Mouse (Mus musculus) hindbrain, embryonic 12.5 days (tissue): ENCODE measurements at regions not wholly inside any gene's neighbourhood (a gene's known extent, or its start where the extent isn't known, plus 50 kb on each side); places are given as distances from the start of the nearest gene placed in this dataset.

Source experiments
- ATAC-seq: fragments of 200-750 bp; cut with Nextera tagmentation; 2 replicates; pipeline ENCODE4 v1.8.0; 2017; ENCODE audit warnings: moderate TSS enrichment; ENCODE audit not compliant: low FRiP score
- H3K27ac ChIP-seq: fragments of 300-500 bp; sonication (generic); 2 replicates; pipeline ENCODE4 v1.5.1; 2016; ENCODE audit warnings: mild to moderate bottlenecking
- H3K27me3 ChIP-seq: fragments of 300-500 bp; sonication (generic); 2 replicates; pipeline ENCODE4 v1.6.1; 2016; ENCODE audit warnings: mild to moderate bottlenecking
- H3K36me3 ChIP-seq: fragments of 300-500 bp; sonication (generic); 2 replicates; pipeline ENCODE4 v1.6.1; 2016; ENCODE audit warnings: mild to moderate bottlenecking
- H3K4me1 ChIP-seq: fragments of 300-500 bp; sonication (generic); 2 replicates; pipeline ENCODE4 v1.6.1; 2016
- H3K4me2 ChIP-seq: fragments of 300-500 bp; sonication (generic); replicated peaks from 2 replicates; pipeline ENCODE4 v1.6.1; 2016; ENCODE audit warnings: mild to moderate bottlenecking
- H3K4me3 ChIP-seq: fragments of 300-500 bp; sonication (generic); 2 replicates; pipeline ENCODE4 v1.5.1; 2016; ENCODE audit warnings: mild to moderate bottlenecking
- H3K9ac ChIP-seq: fragments of 300-500 bp; sonication (generic); 2 replicates; pipeline ENCODE4 v1.6.1; 2016; ENCODE audit warnings: mild to moderate bottlenecking, moderate library complexity
- H3K9me3 ChIP-seq: fragments of 300-500 bp; sonication (generic); replicated peaks from 2 replicates; pipeline ENCODE4 v1.6.1; 2016; ENCODE audit warnings: mild to moderate bottlenecking
- WGBS: fragments of 180-500 bp; shearing (Covaris S2); methylation state at CpG from one replicate; pipeline ENCODE4 v1.1.7; 2016; 5-methylcytosine and 5-hydroxymethylcytosine counted together

DNA sequence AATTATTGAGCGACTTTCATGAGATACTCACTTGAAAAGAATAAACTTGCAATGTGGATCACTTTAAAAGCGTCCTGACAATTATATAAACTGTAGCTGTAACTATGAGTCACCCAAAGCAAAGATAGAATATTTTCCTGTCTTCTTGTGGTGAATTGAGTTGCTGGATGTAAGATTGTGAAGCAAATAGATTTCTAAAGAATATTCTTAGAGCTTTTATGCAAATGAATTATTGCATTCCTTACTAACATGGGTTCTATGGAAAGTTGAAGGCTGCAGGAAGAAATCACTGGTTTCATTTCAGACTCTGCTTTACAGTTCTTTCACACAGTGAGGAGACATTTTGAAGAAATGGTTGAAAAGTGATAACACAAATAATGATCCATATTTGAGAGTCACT is 656.8 kb downstream of the Htr1a start:
- H3K9me3 ChIP-seq = no peaks in the 10 kb centered on the region
- H3K4me2 ChIP-seq = no peak overlapping the region
- no peak overlapping the region for H3K4me3 ChIP-seq
- no peak overlapping the region for H3K27ac ChIP-seq
- H3K36me3 ChIP-seq = no peaks in the 10 kb centered on the region
- no peaks in the 10 kb centered on the region for H3K27me3 ChIP-seq
- H3K4me1 ChIP-seq = no peaks in the 10 kb centered on the region
- WGBS = 73% methylated on average over 2 of the region's 2 CpGs
- no peak overlapping the region for H3K9ac ChIP-seq
- ATAC-seq = no peak

DNA sequence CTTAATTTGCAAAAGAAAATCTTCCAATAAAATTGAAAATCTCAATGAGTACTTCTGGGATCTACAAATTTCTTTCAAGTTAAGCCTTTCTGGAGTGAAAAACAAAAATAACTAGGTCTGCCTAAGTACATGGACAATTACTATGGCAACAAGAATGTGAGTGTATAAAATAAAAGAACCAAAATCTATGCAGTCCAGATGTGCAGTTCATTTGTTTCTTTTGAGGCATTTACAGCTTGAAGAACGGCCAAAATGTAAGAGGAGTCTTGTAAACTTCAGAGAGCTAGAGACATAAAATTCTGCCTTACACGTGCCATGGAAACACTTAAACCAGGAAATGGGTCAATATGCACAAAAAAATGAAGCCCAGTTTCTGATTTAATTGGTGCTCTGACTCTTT is 698.7 kb downstream of the Htr1a start:
- WGBS = 84% methylated on average over 2 of the region's 2 CpGs
- Histone ChIP-seq H3K4me3 (no peak overlapping the region), H3K27me3 (no peaks in the 10 kb centered on the region), H3K9ac (no peak overlapping the region), H3K4me1 (no peaks in the 10 kb centered on the region), H3K36me3 (no peaks in the 10 kb centered on the region), H3K9me3 (no peaks in the 10 kb centered on the region), H3K27ac (no peak overlapping the region), H3K4me2 (no peak overlapping the region)
- ATAC-seq = no peak

DNA sequence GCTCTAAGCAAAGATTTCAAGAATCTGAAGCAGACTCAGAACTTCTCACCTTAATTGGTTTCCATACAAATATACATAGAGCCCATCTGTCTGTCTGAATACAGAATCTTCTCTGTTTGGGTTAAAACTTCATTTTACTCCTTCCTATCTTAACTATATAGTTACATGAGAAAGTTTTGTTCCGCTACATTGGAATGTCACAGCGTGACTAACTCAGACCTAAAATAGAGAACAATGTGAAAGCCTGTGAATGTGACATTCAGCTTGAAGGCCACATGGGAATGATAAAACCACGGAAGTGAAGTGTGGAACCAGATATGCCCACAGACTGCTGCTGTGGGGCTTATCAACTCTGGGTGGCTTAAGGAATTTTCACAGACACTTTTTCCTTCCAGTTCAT is 722.9 kb downstream of the Htr1a start:
- no peaks in the 10 kb centered on the region for H3K9me3 ChIP-seq
- H3K27ac ChIP-seq = no peak overlapping the region
- H3K9ac ChIP-seq = no peak overlapping the region
- H3K27me3 ChIP-seq = no peaks in the 10 kb centered on the region
- ATAC-seq = no peak
- H3K4me1 ChIP-seq = no peaks in the 10 kb centered on the region
- WGBS = 81% methylated on average over 3 of the region's 3 CpGs
- H3K4me2 ChIP-seq = no peak overlapping the region
- no peak overlapping the region for H3K4me3 ChIP-seq
- no peaks in the 10 kb centered on the region for H3K36me3 ChIP-seq

DNA sequence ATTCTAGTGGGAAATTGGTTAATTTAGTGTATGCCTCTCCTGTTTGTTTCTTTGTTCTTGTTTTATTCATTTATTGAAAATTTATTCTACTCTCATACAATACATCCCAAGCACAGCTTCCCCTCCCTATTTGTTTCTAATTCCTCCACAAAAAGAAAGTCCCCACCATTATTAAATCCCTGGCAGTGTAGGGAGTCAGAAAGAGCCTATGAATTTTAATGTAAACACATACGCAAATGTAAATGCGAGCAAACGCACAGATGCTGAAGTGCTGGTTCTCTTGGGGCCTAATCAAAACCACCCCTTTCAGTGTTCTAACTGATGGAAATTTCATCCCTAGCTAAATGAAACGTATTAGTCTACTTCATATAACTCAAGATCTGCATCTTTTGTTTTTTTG is 729.9 kb downstream of the Htr1a start:
- Histone ChIP-seq H3K9ac (no peak overlapping the region), H3K4me2 (no peak overlapping the region), H3K27me3 (no peaks in the 10 kb centered on the region), H3K9me3 (no peaks in the 10 kb centered on the region), H3K36me3 (no peaks in the 10 kb centered on the region), H3K4me1 (no peaks in the 10 kb centered on the region), H3K27ac (no peak overlapping the region), H3K4me3 (no peak overlapping the region)
- ATAC-seq = 0 out of 2 replicates have a peak, but pooled peaks have one; percentile 26
- 57% methylated on average over 4 of the region's 4 CpGs for WGBS

DNA sequence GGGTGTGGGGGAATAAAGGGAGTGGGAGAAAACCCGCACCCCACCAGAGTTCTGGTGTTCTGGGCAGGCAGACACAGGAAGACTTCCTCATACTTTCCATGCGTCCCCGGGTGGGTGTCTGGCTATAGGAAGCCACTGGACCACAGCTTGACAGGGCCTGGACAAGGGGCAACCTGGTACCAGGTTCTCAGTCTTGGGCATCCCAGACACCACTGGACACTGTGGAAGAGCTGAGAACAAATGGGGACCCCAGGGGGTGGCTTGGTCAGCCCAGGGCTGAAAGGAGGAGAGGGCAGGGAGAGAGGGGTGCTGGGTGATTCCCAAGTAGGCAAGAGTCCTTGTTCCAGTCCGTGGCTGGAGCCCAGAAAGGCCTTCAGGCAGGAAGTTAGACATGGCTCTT is 730.9 kb downstream of the Htr1a start:
- Histone ChIP-seq H3K27ac (no peak overlapping the region), H3K4me2 (no peak overlapping the region), H3K9me3 (no peaks in the 10 kb centered on the region), H3K27me3 (no peaks in the 10 kb centered on the region), H3K4me1 (no peaks in the 10 kb centered on the region), H3K9ac (no peak overlapping the region), H3K4me3 (no peak overlapping the region), H3K36me3 (no peaks in the 10 kb centered on the region)
- WGBS = 75% methylated on average over 4 of the region's 4 CpGs
- peak; percentile 57 for ATAC-seq

DNA sequence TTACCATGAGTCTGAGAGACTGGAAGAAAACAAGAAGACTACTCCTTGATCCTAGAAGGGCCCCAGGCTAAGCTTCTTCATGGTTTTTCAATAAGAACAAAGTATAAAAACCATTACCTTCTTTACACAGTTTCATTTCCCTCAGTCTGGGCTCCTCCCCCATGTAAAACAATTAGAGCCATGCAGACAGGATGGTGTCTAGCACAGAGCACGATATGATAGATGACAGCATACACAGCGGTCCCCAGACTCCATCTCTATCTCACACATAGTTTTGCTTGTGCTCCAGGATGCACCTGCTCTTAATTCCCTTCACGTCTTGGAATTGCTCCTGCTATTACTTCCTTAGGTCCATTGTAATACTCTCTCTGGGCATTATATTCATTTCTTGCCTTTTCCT is 737.3 kb downstream of the Htr1a start:
- no peak overlapping the region for H3K27ac ChIP-seq
- H3K4me1 ChIP-seq = no peaks in the 10 kb centered on the region
- ATAC-seq = peak; percentile 58; the same call in 1 of the 2 replicates
- H3K4me3 ChIP-seq = no peak overlapping the region
- H3K9ac ChIP-seq = no peak overlapping the region
- H3K9me3 ChIP-seq = no peaks in the 10 kb centered on the region
- H3K4me2 ChIP-seq = no peak overlapping the region
- WGBS = 53% methylated on average over 3 of the region's 3 CpGs
- H3K36me3 ChIP-seq = no peaks in the 10 kb centered on the region
- no peaks in the 10 kb centered on the region for H3K27me3 ChIP-seq
